19 mouse cellular contexts compared by ENCODE assay signal in the genomic region with DNA sequence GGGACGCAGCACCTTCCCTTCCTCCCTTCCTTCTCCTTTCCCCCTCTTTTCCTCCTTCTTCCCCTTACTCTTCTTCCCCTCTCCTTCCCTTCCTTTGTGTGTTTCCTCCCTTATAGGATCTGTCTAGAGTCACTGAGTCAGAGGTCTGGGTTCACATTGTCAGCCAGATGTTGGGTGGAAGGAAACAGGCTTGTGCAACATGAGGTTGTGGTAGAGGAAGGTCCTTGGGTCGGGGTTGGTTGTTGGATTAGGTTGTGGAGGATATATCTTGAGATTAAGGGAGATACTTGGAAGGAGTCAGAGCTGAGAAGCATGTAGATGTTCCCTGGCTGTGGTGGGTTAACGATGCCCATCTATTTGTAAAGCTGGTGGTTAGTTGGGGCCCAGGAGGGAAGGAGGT. TPM values are rescaled to one million over a fixed set of nuclear protein-coding genes. Genes with fewer than 3 reads are reported as not detected.
"Had no signal": no experiment of that assay in that cellular context is flagged by ENCODE, and none has a peak within 500 bp of the region (broad histone marks: within the 10 kb centered on the region; RNA-seq: fewer than 3 reads in every experiment).

No protein-coding gene starts in this region.

- H3K27ac ChIP-seq: midbrain, embryonic 12.5 days; midbrain, embryonic 15.5 days; neural tube, embryonic 13.5 days; stomach, postnatal 0 days had no signal

- H3K4me1 ChIP-seq: midbrain, embryonic 12.5 days; midbrain, embryonic 15.5 days; neural tube, embryonic 13.5 days had no signal

- DNase-seq: kidney, adult 18-20 months; kidney, adult 9 months; kidney, postnatal 14 days; kidney, postnatal 4 days; left cerebral cortex, postnatal 4 days; lung, embryonic 14.5 days; lung, postnatal 36 days; retina, postnatal 1 day; thymus, adult 18-20 months; thymus, postnatal 36 days had no signal

- ATAC-seq: midbrain, embryonic 15.5 days had no signal

- H3K27me3 ChIP-seq: liver, embryonic 15.5 days; midbrain, embryonic 12.5 days; midbrain, embryonic 15.5 days; neural tube, embryonic 13.5 days had no signal

- H3K4me3 ChIP-seq: liver, embryonic 15.5 days; midbrain, embryonic 12.5 days; midbrain, embryonic 15.5 days; myocyte; neural tube, embryonic 13.5 days had no signal

- H3K4me2 ChIP-seq: liver, embryonic 15.5 days; lung, embryonic 14.5 days; midbrain, embryonic 12.5 days; midbrain, embryonic 15.5 days; neural tube, embryonic 13.5 days had no signal

- H3K9ac ChIP-seq: liver, embryonic 15.5 days; lung, embryonic 14.5 days; midbrain, embryonic 12.5 days; midbrain, embryonic 15.5 days; neural tube, embryonic 13.5 days had no signal

- H3K9me3 ChIP-seq: liver, embryonic 15.5 days; midbrain, embryonic 12.5 days; midbrain, embryonic 15.5 days; neural tube, embryonic 13.5 days had no signal

RNA-seq across cellular contexts. Expression of a gene that starts 40.1 kb away (rescaled TPM):
- total RNA-seq: neutrophil, adult 5-6 weeks had no signal

RNA-seq across cellular contexts. Expression of a gene that starts 44.3 kb away (rescaled TPM):
- total RNA-seq: left cerebral cortex, postnatal 14 days; left cerebral cortex, postnatal 4 days; neutrophil, adult 5-6 weeks had no signal
- polyA plus RNA-seq: small intestine, adult 2 months had no signal
